Mouse (Mus musculus) frontal cortex, postnatal 25 days (tissue): ENCODE data around the gene Rab33b.
A peak's percentile ranks its signal among the peaks of the same experiment; 100 is the strongest.
"Not testable (repeated sequence)": the region's sequence is repeated elsewhere in the genome, so short reads cannot be mapped to it uniquely, and the experiment has no call there.

Experiments
- DNase-seq, 2 experiments: peaks; one replicate each; pipeline ENCODE4 v3.0.0; 2022; ENCODE audit warnings: low spot score in 2 of 2

Rab33b gene

DNA sequence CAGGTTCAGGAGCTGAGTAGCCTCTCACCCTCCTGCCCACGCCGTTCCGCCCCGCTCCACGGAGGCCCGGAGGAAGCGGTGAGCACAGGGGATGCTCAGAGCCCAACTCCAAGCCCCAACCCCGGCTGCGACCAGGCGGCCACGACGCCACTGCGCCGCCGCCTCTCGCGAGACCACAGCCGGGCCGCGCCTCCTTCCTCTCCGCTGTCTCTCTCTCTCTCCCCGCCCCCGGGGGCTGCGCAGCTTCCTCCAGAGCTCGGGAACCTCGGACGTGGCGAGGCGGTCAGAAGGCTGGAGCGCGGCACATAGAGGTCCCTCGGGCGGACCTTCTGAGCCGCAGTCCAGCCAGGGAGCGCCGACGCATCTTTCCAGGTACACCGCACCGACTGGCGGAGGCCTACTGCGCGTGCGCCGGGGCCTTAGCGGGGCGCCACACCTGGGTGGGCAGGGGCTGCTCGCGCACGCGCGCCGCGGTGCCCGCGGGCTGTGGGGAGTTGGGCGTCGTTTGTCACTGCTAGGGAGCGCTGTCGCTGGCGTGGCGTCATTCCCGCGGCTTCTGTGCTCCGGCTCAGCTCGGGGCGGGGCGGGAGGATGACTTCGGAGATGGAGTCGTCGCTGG lies at the start of gene Rab33b:
Gene Rab33b, plus strand, starts transcription at position 180 of the 619 bp plus-strand sequence.
- peak; percentile 92 to 96 for DNase-seq

DNA sequence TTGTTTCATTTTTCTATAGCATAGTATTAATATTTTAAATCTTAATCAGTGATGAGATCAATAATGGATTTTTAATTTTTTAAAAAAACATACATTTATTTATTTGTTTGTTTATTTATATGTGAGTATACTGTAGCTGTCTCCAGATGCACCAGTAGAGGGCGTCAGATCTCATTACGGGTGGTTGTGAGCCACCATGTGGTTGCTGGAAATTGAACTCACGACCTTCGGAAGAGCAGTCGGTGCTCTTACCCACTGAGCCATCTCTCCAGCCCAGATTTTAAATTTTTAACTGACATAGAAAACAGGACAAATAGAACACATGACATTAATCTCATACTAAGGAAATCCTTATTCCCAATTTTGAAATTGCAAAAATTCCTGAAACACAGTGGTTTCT lies 49.4 kb upstream of the Rab33b start:
- DNase-seq = not testable (repeated sequence)

DNA sequence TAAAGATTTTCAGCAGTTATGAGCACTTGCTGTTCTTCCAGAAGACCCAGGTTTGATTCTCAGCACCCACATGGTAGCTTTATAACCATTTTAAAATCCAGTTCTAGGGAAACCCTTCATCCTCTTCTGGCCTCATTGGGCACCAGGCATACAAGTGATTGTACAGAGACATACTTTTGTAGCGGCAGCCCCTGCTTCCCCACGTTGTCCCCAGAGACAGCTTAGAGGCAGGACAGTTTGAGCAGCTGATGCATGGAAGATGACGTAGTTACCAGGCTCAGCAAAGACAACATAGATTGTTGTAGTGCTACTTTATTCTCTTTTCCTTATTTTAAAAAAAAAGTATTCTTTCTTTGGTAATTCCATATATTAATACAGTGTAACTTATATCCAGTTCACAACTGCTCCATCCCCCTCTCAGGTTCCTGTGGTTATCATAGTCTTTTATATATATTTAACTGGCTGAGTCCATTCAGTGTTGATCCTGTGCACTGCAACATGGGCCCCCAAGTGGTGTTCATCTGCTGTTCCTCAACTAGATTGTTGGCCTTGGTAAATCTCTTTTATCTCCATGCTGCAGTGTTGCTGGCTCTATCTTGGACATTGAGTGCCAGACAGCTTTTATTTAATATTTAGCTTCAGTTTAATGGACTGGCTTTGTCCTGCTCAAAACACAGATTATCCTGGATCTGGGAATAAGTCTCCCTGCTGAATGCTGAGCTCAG lies 48.7 kb upstream of the Rab33b start:
- no peak for DNase-seq

DNA sequence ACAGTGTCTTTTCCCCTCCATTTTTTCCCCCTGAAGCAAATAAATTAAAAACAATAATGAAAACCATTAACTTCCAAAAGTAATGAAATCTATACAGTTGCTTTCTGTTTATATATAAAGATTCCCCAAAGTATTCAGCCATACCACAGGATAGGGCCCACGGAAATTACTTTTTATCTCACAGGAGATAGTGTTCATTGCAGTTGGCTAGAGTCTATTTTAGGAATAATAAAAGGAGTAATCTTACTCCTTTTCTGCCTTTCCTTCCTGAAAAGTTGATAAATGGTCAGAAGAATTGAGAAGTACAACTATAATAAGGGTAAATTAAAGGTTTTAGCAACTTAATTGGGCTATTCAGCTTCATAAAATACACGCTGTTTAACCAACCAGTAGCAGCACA lies 15.2 kb upstream of the Rab33b start:
- DNase-seq = no peak

DNA sequence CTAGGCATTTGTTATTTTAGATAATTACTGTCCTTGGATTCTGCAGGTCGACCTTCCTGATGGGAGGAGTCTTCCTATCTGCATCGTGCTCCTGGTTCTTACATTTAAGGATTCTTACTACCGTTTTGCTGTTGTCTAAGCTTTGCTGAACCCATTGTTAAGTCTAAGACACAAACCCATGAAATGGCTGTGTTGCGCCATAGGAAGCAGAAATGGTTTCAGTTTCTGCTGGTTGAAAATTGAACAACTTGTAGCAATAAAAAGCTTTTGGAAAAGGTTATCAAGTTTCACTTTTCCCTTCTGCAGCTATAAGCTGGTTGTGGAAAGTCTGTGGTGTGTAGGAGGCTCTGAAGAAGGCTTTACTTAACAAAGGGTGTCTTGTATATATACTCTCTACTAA lies 8.0 kb upstream of the Rab33b start:
- DNase-seq = no peak

DNA sequence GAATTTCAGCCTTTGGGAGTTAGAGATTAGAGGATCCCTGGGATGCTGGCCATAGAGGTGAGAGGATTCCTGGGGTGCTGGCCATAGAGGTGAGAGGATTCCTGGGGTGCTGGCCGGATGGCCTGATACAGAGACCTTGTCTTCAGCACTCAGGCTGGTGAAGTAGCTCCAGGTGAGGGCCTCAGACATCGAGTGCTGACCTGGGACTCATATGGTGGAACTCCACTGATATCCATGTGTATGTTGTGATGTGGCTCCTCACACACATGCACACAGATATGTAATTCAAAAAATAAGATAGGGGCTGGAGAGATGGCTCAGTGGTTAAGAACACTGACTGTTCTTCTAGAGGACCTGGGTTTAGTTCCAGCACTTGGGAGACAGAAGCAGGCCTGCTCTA lies 3.8 kb upstream of the Rab33b start:
- DNase-seq = no peak

DNA sequence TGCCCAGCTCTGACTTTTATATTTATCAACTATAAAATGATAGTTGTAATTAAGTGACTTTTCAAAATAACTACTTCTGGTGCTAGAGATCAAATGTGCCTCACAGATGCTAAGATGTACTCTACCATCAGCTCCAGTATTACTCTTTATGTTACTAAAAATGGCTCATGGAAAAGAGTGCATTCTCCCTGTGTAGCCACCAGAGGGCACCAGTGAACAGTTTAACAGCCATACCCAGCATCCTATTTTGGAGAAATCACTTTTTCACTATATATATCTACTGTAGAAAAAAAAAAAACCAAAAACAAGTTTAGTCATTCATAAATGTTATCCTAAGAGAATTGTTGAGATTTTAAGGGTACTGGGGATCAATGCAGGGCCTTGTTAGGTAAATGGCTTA lies 2.7 kb upstream of the Rab33b start:
- DNase-seq = no peak

DNA sequence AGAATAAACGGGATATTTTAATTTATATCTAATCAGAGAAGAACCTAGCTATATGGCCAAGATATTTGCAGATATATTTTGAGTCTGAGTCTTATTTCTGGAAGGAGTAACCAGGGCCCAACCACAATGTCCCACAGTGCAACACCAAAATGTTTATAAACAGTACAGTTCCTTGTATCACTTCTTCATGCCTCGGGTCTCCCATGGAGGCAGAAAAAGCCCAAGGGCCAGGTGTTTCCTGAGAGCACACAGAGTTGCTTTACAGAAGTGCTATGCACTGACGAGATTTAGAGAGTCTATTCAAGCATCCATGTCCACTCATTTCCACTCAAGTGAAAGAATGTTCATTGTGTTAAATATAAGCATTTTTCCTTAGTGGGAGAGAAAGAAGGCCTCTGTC lies 1.8 kb upstream of the Rab33b start:
- no peak for DNase-seq

DNA sequence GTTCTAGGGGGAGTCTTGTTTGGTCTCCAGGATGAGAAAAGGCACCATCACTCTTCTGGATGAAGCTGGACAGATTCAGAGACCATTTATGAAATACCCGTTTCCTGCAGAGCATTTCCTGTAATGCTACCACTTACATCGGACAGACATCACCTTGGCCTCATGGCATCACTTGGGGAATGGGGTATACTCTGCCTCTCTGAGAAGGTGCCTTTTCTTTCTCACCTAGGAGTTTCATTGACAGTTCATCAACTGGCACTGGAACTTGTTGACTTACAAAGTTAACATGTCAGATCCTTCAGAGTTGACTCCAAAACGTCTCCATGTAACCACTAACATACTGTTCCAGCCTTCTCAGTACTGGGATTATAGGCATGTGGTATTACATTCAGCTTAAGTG lies 939 bp upstream of the Rab33b start:
- no peak for DNase-seq

DNA sequence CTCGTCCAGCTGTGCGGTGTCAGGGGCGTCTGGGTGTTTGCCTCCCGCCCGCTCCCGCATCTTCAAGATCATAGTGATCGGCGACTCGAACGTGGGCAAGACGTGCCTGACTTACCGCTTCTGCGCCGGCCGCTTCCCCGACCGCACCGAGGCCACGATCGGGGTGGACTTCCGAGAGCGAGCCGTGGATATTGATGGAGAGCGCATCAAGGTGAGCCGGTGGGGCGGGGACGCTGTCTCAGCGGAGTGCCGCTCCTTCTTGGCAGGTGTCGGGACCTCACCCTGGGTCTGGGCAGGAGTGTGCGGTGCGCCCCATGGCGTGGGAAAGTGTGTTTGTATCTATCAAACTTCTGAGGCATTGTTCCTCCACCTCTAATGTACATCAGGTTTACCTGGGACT lies 650 bp downstream of the Rab33b start:
- DNase-seq = no peak

DNA sequence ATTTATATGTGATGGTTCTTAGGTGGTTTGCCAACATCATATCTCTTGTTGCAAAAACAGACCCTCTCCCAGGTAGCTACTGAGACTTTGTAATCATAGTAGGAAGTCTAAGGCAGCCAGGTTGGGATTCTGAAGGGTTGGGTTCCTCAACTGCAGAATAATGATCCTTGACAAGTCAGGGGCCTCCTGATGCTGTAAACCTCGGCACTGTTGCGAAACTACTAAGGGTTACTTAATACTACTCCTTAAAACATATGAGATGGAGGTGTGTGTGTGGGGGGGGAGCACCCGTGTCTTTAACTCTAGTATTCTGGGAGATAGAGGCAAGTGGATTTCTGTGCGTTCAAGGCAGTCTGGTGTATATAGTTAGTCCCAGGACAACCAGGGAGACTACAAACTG lies 1.6 kb downstream of the Rab33b start:
- DNase-seq = no peak

DNA sequence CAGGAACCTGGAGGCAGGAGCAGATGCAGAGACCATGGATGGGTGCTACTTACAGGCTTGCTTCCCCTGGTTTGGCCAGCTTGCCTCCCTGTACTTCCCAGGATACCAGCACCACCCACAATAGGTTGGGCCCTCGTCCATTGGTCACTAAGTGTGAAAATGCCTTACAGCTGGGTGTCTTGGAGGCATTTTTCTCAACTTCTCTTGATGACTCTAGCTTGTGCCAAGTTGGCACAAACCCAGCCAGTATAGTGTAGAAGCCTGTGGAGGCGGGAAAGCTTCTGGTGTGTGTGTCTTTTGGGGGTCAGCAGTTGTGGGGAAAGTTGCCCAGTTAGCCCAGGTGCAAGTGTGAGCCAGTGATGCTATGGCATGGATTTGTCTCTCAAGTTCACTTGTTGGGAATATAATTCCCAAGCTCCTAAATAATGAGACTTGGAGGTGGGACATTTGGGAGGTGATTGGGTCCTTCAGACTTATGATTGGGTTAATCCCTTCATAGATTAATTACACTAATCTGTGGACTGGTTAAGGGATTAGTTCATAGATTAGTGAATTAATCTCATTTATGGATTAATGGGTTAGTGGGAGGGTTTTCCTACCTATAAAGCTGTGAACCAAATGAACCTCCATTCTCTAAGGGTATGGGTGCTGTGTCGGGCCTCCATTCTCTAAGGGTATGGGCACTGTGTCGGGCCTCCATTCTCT lies 2.9 kb downstream of the Rab33b start:
- no peak for DNase-seq

DNA sequence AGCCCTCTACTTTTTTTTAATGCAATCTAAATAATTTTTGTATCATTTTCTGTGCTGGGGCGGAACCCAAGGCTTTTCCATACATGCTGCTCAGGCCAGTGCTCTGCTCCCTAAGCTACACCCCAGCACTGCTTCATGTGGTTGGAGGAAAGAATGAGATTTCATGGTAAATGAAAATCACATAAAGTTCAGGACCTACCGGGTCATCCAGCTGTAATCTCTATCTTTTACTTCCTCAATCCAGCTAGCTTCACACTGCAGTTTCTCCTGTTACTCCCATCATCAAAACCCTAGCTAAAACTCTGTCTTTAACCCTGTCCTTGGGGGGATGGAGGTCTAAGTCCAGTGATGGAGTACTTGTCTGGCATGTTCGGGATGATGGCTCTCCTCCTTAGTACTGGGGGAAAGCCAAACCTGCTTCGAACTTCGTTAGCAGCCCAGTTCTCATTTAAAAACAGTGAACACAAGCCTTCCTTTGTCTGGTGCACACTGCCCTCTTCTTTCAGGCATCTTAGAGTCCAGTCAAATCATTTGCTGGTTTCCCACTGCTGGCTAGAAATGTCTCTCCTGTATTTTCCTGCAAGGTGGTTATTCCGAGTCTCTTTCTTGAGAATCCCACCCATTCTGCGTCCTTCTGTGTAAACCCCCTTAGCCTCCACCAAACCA lies 6.5 kb downstream of the Rab33b start:
- no peak for DNase-seq

DNA sequence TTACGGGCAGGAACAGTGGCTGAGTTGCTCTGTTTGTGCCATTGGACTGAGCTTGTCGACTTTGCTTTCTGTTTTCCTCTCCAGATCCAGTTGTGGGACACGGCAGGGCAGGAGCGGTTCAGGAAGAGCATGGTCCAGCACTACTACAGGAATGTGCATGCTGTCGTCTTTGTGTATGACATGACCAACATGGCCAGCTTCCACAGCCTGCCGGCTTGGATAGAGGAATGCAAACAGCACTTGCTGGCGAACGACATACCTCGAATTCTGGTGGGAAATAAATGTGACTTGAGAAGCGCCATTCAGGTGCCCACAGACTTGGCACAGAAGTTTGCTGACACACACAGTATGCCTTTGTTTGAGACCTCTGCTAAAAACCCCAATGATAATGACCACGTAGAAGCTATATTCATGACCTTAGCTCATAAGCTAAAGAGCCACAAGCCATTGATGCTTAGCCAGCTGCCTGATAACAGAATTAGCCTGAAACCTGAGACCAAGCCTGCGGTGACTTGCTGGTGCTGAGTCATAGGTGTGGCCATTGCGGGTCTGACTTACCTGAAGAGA lies 9.6 kb downstream of the Rab33b start:
- no peak for DNase-seq

DNA sequence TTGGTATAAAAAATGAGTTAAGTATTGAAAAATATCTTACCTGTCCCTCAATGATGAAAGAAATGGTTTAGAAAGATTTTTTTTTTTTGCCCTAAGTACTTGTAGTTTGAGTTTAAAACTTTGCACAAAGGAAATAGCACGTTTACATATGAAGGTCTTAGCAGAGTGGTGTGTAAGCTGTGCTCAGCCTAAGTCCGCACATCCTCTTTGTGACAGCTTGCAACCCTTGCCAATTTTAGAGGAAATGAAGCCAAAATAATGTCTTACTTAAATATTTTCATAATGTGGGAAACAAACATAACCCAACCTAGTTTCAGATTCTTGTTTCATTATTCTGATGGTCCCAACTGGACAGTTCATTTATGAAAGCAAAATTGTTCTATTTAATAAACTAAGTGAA lies 10.7 kb downstream of the Rab33b start:
- no peak for DNase-seq

DNA sequence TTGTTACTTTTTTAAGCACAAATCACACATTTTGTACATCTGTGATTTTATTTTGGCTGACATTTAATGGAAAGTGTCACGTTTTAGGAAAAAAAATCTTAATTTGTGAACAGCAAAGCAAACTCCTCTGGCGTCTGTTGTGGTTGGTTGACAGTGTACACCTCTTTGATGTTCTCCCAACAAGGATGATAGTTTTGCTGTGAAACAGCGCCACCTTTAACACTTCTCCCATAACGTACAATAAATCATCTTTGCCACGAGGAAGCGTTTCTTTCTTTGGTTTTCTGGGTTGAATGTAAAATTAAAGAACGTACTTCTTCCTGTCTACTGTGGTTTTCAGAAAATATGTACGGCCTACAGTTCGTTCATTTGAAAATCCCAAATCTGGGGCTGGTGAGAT lies 11.9 kb downstream of the Rab33b start:
- DNase-seq = no peak

DNA sequence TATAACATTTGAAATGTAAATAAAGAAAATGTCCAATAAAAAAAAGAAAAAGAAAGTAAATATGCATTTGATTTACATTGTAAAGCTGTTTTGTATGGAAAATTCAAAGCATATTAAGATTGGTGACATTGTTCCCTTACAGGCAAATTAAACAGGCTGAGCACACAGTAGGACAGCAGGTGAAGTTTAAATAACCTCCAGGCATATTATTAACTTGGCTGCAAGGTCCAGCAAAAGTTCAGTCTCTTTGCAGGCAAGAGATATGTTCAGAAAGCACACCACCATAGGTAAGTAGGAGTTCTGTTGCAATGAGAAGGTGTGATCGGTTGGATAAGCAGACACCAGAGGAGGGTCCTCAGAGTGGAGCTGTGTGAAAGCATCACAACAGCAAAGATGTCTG lies 14.3 kb downstream of the Rab33b start:
- no peak for DNase-seq

DNA sequence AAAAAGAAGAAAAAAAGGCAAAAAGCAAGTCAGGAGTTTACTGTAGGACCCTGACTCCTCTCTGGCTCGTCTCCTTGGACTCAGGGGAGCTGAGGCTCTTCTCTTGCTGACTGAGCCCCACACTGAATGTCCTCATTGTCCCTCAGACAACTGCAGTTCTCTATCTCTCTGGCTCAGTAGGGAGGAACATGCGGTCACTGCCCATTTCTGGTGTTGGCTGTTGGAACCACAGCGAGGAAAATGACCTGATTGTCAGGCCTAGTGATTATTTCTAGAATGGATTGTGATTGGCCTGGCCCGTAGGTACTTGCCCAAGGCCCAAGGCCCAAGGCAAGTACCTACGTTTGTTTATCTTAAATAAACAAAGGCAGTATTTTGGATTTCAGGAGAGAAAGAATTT lies 14.9 kb downstream of the Rab33b start:
- no peak for DNase-seq

DNA sequence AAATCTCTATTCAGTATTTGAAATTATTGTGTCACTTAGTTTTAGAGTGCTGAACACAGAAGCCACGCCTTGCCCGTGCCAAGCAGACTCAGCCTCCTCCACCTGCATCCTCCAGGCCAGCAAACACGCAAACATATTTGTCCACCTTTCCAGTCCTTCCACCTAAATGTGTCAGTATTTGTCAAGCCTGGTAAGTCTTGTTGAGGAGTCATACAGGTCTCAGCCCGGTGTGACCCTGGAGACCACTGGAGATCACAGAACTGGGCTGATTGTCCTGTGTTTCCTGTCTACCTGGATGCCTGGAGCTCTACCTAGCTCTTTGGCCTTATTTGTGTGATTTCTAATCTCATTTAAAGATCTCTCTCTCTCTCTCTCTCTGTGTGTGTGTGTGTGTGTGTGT lies 16.2 kb downstream of the Rab33b start:
- no peak for DNase-seq

DNA sequence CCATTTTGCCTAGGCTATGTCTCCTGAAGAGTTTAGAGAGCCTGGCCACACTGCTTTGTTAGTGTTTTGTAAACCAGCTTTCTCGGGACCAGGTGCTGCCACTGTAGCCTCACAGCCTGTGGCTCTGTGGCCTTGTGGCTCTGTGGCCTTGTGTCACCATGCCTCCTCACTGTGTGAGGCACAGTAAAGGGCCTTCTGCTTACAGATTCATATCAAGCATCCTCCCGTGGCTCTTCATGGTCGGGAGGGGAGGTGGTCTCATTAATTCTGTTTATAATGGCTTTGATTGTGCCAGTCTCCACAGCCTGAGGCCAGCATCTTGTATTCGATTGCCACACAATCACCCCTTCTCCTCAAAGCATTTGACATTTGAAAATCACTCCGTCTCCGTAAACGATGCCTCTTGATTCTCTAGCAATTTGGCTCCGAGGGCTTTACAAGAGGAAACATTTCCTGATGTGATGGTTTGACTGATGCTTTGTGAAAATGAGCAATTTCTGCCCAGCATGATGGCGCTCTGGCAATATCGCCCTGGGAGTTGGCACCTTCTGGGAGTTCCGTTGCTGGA lies 20.7 kb downstream of the Rab33b start:
- DNase-seq = no peak

DNA sequence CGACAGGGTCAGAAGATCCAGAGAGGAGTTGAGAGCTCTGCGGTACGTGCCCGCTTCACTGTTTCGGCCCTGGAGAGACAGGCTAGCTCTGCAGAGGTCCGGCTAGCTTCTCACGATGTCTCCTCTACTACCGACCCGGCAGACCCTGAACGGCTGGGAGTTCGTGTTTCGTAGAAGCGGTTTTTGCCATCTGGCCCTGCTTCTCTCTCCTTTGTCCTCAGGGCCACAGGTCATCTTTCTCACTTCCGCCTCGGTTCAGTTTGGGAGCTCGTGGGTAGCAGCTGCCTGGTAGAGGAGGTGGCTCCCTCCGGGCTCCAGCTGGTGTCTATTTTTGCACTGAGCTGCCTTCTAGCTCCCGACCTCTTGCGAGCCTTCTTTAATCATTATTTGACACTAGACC lies 21.7 kb downstream of the Rab33b start:
- DNase-seq = no peak

DNA sequence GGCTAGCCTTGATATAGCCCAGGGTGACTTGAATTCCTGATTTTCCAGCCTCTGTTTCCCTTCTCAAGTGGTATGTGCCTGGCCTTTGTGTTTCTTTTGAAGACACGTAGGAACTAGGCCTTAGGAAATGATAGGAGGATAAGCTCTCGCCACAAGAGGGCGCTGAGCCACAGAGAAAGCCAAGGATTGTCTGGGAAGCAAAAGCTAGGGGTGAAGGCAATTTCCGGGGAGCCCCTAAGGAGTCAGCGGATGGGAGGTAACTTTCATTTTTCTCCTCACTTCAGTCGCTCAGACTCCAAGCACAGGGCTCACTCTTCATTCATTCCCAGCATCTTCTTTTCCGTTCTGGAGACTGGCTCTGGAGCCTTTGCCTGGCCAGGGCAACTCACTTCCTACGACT lies 27.2 kb downstream of the Rab33b start:
- peak; percentile 65 to 81 for DNase-seq
